10 mouse cellular contexts compared by ENCODE assay signal in the genomic region with DNA sequence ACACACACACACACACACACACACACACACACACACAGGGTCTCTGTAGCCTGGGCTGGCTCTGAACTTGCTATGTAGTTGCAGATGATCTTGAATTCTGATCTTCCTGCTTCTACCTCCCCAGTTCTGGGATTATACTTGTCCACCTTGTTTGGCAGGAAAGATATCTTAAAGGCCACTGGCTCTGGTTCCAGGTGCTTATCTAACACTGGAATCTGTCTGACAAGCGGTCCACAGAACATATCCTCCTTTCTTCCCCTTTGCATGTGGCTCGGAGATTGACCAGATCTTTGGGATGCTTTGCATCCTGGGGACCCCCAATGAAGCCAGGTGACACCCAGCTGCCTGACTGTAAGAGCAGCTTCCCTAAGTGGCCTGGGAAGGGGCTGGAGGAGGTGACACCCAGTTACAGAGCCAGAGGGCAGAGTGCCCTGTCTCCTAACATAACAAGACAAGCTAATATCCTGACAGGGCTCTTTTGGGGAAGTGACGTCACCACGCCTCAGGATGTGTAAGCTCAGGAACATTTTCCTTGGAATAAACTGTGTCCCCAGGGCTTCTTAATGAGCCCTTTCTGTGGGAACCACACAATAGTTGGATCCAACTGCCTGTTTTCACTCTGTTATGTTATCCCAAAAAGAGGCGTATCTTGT. TPM values are rescaled to one million over a fixed set of nuclear protein-coding genes. Genes with fewer than 3 reads are reported as not detected.
DNase-seq lines count a peak whose midpoint lies in the region; ATAC-seq and TF ChIP-seq lines count a peak whose summit lies in the region.
"Had no signal": no experiment of that assay in that cellular context is flagged by ENCODE, and none has a peak within 500 bp of the region (broad histone marks: within the 10 kb centered on the region; RNA-seq: fewer than 3 reads in every experiment).

No protein-coding gene starts in this region.

- H3K9ac ChIP-seq in hindbrain, postnatal 0 days (replicated peaks; ENCODE audit: low read length) = no peak overlapping the region
- H3K9ac ChIP-seq in lung, postnatal 0 days (replicated peaks; ENCODE audit: low read depth) = no peak overlapping the region
- H3K9ac ChIP-seq in forebrain, embryonic 14.5 days (ENCODE audit: low read length) = no peak overlapping the region
- H3K9ac ChIP-seq: liver, embryonic 13.5 days had no signal

- 82% methylated on average over 5 of the region's 5 CpGs for WGBS in hindbrain, embryonic 10.5 days
- 81% methylated on average over 5 of the region's 5 CpGs for WGBS in hindbrain, postnatal 0 days
- 63% methylated on average over 5 of the region's 5 CpGs for WGBS in lung, postnatal 0 days
- 79% methylated on average over 5 of the region's 5 CpGs for WGBS in forebrain, embryonic 14.5 days

- no peak for DNase-seq in hindbrain, embryonic 10.5 days (ENCODE audit: low spot score)
- DNase-seq in hindbrain, postnatal 0 days (ENCODE audit: low spot score) = no peak
- DNase-seq in gastrocnemius, postnatal 14 days = peak; percentile 62
- DNase-seq in heart, postnatal 25 days (ENCODE audit: low spot score) = peak; percentile 80
- DNase-seq in lung, postnatal 0 days (ENCODE audit: low spot score) = peak; percentile 78
- no peak for DNase-seq in testis, postnatal 14 days (ENCODE audit: low spot score)
- no peak for DNase-seq in forebrain, embryonic 14.5 days (ENCODE audit: low spot score)
- DNase-seq in ovary, adult 18-20 months (ENCODE audit: low spot score) = no peak
- DNase-seq: B cell, adult 2 months; liver, embryonic 13.5 days had no signal

- no peaks in the 10 kb centered on the region; the same call in 1 of the 2 replicates for H3K27me3 ChIP-seq in hindbrain, embryonic 10.5 days (ENCODE audit: insufficient read depth, poor library complexity, severe bottlenecking)
- H3K27me3 ChIP-seq in hindbrain, postnatal 0 days (ENCODE audit: insufficient read depth, low read length) = no peaks in the 10 kb centered on the region
- no peaks in the 10 kb centered on the region for H3K27me3 ChIP-seq in lung, postnatal 0 days (replicated peaks; ENCODE audit: insufficient read depth, low read length)
- no peaks in the 10 kb centered on the region for H3K27me3 ChIP-seq in forebrain, embryonic 14.5 days (replicated peaks; ENCODE audit: control insufficient read depth, insufficient read depth, low read length)

- no peak for ATAC-seq in hindbrain, postnatal 0 days
- peak; percentile 56 for ATAC-seq in lung, postnatal 0 days
- no peak for ATAC-seq in forebrain, embryonic 14.5 days

- peak overlapping the region; percentile 57; the same call in 1 of the 2 replicates for H3K27ac ChIP-seq in hindbrain, embryonic 10.5 days
- no peak overlapping the region for H3K27ac ChIP-seq in hindbrain, postnatal 0 days
- peak overlapping the region; percentile 84 for H3K27ac ChIP-seq in lung, postnatal 0 days (ENCODE audit: low read length)
- H3K27ac ChIP-seq in forebrain, embryonic 14.5 days (ENCODE audit: low read depth, low read length) = no peak overlapping the region
- H3K27ac ChIP-seq: liver, embryonic 13.5 days had no signal

- TF ChIP-seq CTCF in hindbrain, postnatal 0 days (IDR thresholded peaks at IDR 0.05; ENCODE audit: low read depth) = no peak
- peak; percentile 35 for TF ChIP-seq CTCF in lung, postnatal 0 days (IDR thresholded peaks at IDR 0.05)

- H3K4me1 ChIP-seq in hindbrain, embryonic 10.5 days (replicated peaks) = peaks cover 55% of the 10 kb centered on the region
- H3K4me1 ChIP-seq in hindbrain, postnatal 0 days (ENCODE audit: insufficient read depth, low read length) = peaks cover 4% of the 10 kb centered on the region; the same call in 1 of the 2 replicates
- H3K4me1 ChIP-seq in lung, postnatal 0 days (ENCODE audit: insufficient read depth, low read depth, low read length) = peaks cover 13% of the 10 kb centered on the region; the same call in 1 of the 2 replicates
- no peaks in the 10 kb centered on the region for H3K4me1 ChIP-seq in forebrain, embryonic 14.5 days (ENCODE audit: control insufficient read depth, insufficient read depth, low read length)

- H3K4me2 ChIP-seq in hindbrain, postnatal 0 days (ENCODE audit: low read depth, low read length) = no peak overlapping the region
- no peak overlapping the region for H3K4me2 ChIP-seq in lung, postnatal 0 days (replicated peaks; ENCODE audit: low read depth, low read length)
- H3K4me2 ChIP-seq in forebrain, embryonic 14.5 days (ENCODE audit: low read length) = no peak overlapping the region
- H3K4me2 ChIP-seq: liver, embryonic 13.5 days had no signal

- H3K9me3 ChIP-seq in hindbrain, embryonic 10.5 days = no peaks in the 10 kb centered on the region
- no peaks in the 10 kb centered on the region for H3K9me3 ChIP-seq in hindbrain, postnatal 0 days (ENCODE audit: low read length)
- H3K9me3 ChIP-seq in lung, postnatal 0 days (ENCODE audit: low read length) = no peaks in the 10 kb centered on the region
- H3K9me3 ChIP-seq in forebrain, embryonic 14.5 days (replicated peaks; ENCODE audit: control insufficient read depth, low read length) = no peaks in the 10 kb centered on the region
- H3K9me3 ChIP-seq: liver, embryonic 13.5 days had no signal

- H3K4me3 ChIP-seq in hindbrain, embryonic 10.5 days = no peak overlapping the region
- no peak overlapping the region for H3K4me3 ChIP-seq in hindbrain, postnatal 0 days (ENCODE audit: low read length)
- no peak overlapping the region for H3K4me3 ChIP-seq in lung, postnatal 0 days (ENCODE audit: low read depth, low read length)
- H3K4me3 ChIP-seq in forebrain, embryonic 14.5 days (ENCODE audit: low read depth, low read length) = no peak overlapping the region
- H3K4me3 ChIP-seq: liver, embryonic 13.5 days had no signal

- peak; percentile 93 for TF ChIP-seq EP300 in lung, postnatal 0 days (IDR thresholded peaks at IDR 0.05)

- intact Hi-C loops in gastrocnemius, postnatal 14 days (cut with DNase I; ENCODE audit: low total_unique reads) = no loop called here
- intact Hi-C loops in heart, postnatal 25 days (cut with DNase I) = no loop called here

- H3K36me3 ChIP-seq in hindbrain, embryonic 10.5 days = no peaks in the 10 kb centered on the region
- no peaks in the 10 kb centered on the region for H3K36me3 ChIP-seq in hindbrain, postnatal 0 days (ENCODE audit: insufficient read depth, low read length)
- no peaks in the 10 kb centered on the region for H3K36me3 ChIP-seq in lung, postnatal 0 days (ENCODE audit: insufficient read depth, low read length)
- no peaks in the 10 kb centered on the region for H3K36me3 ChIP-seq in forebrain, embryonic 14.5 days (ENCODE audit: control insufficient read depth, insufficient read depth, low read length)
- H3K36me3 ChIP-seq: liver, embryonic 13.5 days had no signal

RNA-seq across cellular contexts. Expression of a gene that starts 20.9 kb away (rescaled TPM):
- 57.0 and 58.2 TPM in 2 replicates for polyA plus RNA-seq in hindbrain, embryonic 10.5 days (2016; fragmentation: Nextera tagmentation; extraction: Ambion mirVana)
- 69.1 and 74.1 TPM in 2 replicates for total RNA-seq in hindbrain, postnatal 0 days (2014; rRNA removed)
- 47.0 and 47.3 TPM in 2 replicates for polyA plus RNA-seq in hindbrain, postnatal 0 days (2015; fragmentation: Nextera tagmentation; extraction: Ambion mirVana)
- 10 to 100 TPM; 58.1 to 58.7 TPM for total RNA-seq in gastrocnemius, postnatal 14 days (2021)
- 10 to 100 TPM; 71.7 to 74.1 TPM for total RNA-seq in heart, postnatal 25 days (2021)
- polyA plus RNA-seq in lung, postnatal 0 days (2015; fragmentation: Nextera tagmentation; extraction: Ambion mirVana) = 62.2 and 62.4 TPM in 2 replicates
- 43.6 and 56.3 TPM in 2 replicates for polyA plus RNA-seq in forebrain, embryonic 14.5 days (2014; fragmentation: Nextera tagmentation; extraction: Ambion mirVana)

Comparison
In these comparisons a context has a peak if more than half of its experiments do, and no peak if none do; other contexts are left out.
1. H3K27ac ChIP-seq: peak in hindbrain, embryonic 10.5 days (single experiment) and lung, postnatal 0 days (single experiment); none in hindbrain, postnatal 0 days (single experiment) and forebrain, embryonic 14.5 days (single experiment).
2. DNase-seq: peak in gastrocnemius, postnatal 14 days (single experiment), heart, postnatal 25 days (single experiment) and lung, postnatal 0 days (single experiment); none in hindbrain, embryonic 10.5 days (single experiment), hindbrain, postnatal 0 days (single experiment), testis, postnatal 14 days (single experiment), forebrain, embryonic 14.5 days (single experiment) and ovary, adult 18-20 months (single experiment).